Mouse (Mus musculus): ENCODE data around the gene Nabp1. TPM values are rescaled to one million over a fixed set of nuclear protein-coding genes. Genes with fewer than 3 reads are reported as not detected.

Gene Nabp1
- polyA plus RNA-seq, 2 experiments, result 4.4 to 4.8 TPM

- Histone ChIP-seq H3K9ac (replicated peaks) (no peak overlapping the region), H3K9me3 (ENCODE audit: control insufficient read depth, low read length) (no peaks in the 10 kb centered on the region), H3K36me3 (replicated peaks; ENCODE audit: control insufficient read depth, insufficient read depth, low read depth) (no peaks in the 10 kb centered on the region), H3K27ac (no peak overlapping the region), H3K4me2 (ENCODE audit: low read depth) (no peak overlapping the region), H3K27me3 (ENCODE audit: control insufficient read depth, insufficient read depth, low read length) (no peaks in the 10 kb centered on the region), H3K4me1 (replicated peaks; ENCODE audit: control insufficient read depth in 2 of 2, insufficient read depth in 2 of 2, low read length in 1 of 2) (no peaks in the 10 kb centered on the region), H3K4me3 (ENCODE audit: insufficient read depth in 1 of 2, low read depth in 2 of 2, low read length in 2 of 2) (no peak overlapping the region)
- TF ChIP-seq CTCF (IDR thresholded peaks at IDR 0.05; ENCODE audit: low read depth), result no peak
- no peak for TF ChIP-seq EP300 (IDR thresholded peaks at IDR 0.05; ENCODE audit: low read depth)
- 68% methylated on average over 5 of the region's 5 CpGs for WGBS (ENCODE audit: insufficient replicate concordance)
- DNase-seq (ENCODE audit: low read depth in 3 of 3, low spot score in 3 of 3) (no peak), ATAC-seq (ENCODE audit: insufficient read depth) (no peak)
Measured at GRCm38 (mm10) chr1:51467181-51467580, 11.0 kb downstream of the Nabp1 start.

GRCm38 (mm10) chr1:51466385-51466784 lies 11.8 kb downstream of the Nabp1 start:
- Histone ChIP-seq H3K36me3 (replicated peaks; ENCODE audit: control insufficient read depth, insufficient read depth, low read depth) (no peaks in the 10 kb centered on the region), H3K4me2 (ENCODE audit: low read depth) (no peak overlapping the region), H3K9me3 (ENCODE audit: control insufficient read depth, low read length) (no peaks in the 10 kb centered on the region), H3K27ac (no peak overlapping the region), H3K9ac (replicated peaks) (no peak overlapping the region), H3K4me3 (ENCODE audit: insufficient read depth in 1 of 2, low read depth in 2 of 2, low read length in 2 of 2) (no peak overlapping the region), H3K4me1 (replicated peaks; ENCODE audit: control insufficient read depth in 2 of 2, insufficient read depth in 2 of 2, low read length in 1 of 2) (no peaks in the 10 kb centered on the region), H3K27me3 (ENCODE audit: control insufficient read depth, insufficient read depth, low read length) (no peaks in the 10 kb centered on the region)
- peak; percentile 31; the same call in 1 of the 2 replicates for TF ChIP-seq CTCF (IDR thresholded peaks at IDR 0.05; ENCODE audit: low read depth)
- no peak for TF ChIP-seq EP300 (IDR thresholded peaks at IDR 0.05; ENCODE audit: low read depth)
- peak in 1 of 3 experiments; percentile 16 for DNase-seq (ENCODE audit: low read depth in 3 of 3, low spot score in 3 of 3)
- 7% methylated on average over 1 of the region's 1 CpGs for WGBS (ENCODE audit: insufficient replicate concordance)
- no peak for ATAC-seq (ENCODE audit: insufficient read depth)

DNA sequence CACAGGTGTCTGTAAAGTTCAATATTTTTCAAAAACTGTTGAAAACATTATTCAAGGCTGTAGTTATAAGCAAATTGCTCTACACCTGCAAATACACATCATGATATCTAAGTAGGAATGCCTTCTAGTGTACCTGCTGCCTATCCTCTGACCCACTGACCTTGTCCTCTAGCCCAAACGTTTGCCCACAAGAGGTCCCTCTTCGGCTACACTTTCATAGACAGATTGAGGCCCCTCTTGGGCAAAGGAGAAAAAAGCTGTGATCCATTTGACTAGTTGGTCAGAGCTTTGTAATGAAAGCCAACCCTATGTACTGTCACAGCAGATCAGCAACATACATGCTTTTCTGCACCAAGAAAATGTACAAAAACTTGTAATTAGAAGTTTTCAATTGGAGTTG lies 12.9 kb downstream of the Nabp1 start:
- H3K27me3 ChIP-seq (ENCODE audit: control insufficient read depth, insufficient read depth, low read length), result no peaks in the 10 kb centered on the region
- no peaks in the 10 kb centered on the region for H3K36me3 ChIP-seq (replicated peaks; ENCODE audit: control insufficient read depth, insufficient read depth, low read depth)
- no peak overlapping the region for H3K4me2 ChIP-seq (ENCODE audit: low read depth)
- no peak for TF ChIP-seq EP300 (IDR thresholded peaks at IDR 0.05; ENCODE audit: low read depth)
- TF ChIP-seq CTCF (IDR thresholded peaks at IDR 0.05; ENCODE audit: low read depth), result no peak
- no peak overlapping the region for H3K9ac ChIP-seq (replicated peaks)
- DNase-seq (ENCODE audit: low read depth in 3 of 3, low spot score in 3 of 3) (no peak), ATAC-seq (ENCODE audit: insufficient read depth) (no peak)
- H3K9me3 ChIP-seq (ENCODE audit: control insufficient read depth, low read length), result no peaks in the 10 kb centered on the region
- no peak overlapping the region for H3K4me3 ChIP-seq (ENCODE audit: insufficient read depth in 1 of 2, low read depth in 2 of 2, low read length in 2 of 2)
- H3K4me1 ChIP-seq (replicated peaks; ENCODE audit: control insufficient read depth in 2 of 2, insufficient read depth in 2 of 2, low read length in 1 of 2), result no peaks in the 10 kb centered on the region
- H3K27ac ChIP-seq, result no peak overlapping the region
- WGBS (ENCODE audit: insufficient replicate concordance), result 27% methylated on average over 2 of the region's 2 CpGs

DNA sequence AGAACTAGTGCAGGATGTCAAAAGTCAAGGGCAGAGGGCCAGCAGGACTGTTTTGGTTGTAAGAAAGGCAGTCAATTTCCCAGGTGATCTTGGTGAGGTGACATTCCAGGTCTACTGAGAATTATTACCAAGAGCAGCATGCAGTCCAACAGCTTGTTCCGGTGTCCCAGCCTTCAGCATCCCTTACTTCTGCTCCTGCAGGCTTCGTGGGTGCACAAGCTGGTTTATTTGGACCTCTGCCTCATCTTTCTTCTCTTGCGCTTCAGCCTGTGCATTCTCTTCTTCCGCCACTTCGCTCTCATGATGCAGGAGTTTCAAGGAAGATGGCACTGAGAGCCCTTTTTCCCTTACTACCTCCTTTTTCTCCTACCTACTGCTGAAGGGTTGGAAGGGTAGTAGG lies 15.2 kb downstream of the Nabp1 start:
- WGBS (ENCODE audit: insufficient replicate concordance), result 67% methylated on average over 5 of the region's 5 CpGs
- no peak overlapping the region for H3K9ac ChIP-seq (replicated peaks)
- H3K36me3 ChIP-seq (replicated peaks; ENCODE audit: control insufficient read depth, insufficient read depth, low read depth), result no peaks in the 10 kb centered on the region
- no peaks in the 10 kb centered on the region for H3K9me3 ChIP-seq (ENCODE audit: control insufficient read depth, low read length)
- no peak overlapping the region for H3K4me3 ChIP-seq (ENCODE audit: insufficient read depth in 1 of 2, low read depth in 2 of 2, low read length in 2 of 2)
- DNase-seq (ENCODE audit: low read depth in 3 of 3, low spot score in 3 of 3), result no peak
- no peaks in the 10 kb centered on the region for H3K27me3 ChIP-seq (ENCODE audit: control insufficient read depth, insufficient read depth, low read length)
- H3K4me1 ChIP-seq (replicated peaks; ENCODE audit: control insufficient read depth in 2 of 2, insufficient read depth in 2 of 2, low read length in 1 of 2), result no peaks in the 10 kb centered on the region
- no peak for ATAC-seq (ENCODE audit: insufficient read depth)
- no peak overlapping the region for H3K4me2 ChIP-seq (ENCODE audit: low read depth)
- H3K27ac ChIP-seq, result no peak overlapping the region
- TF ChIP-seq CTCF (IDR thresholded peaks at IDR 0.05; ENCODE audit: low read depth), result no peak
- TF ChIP-seq EP300 (IDR thresholded peaks at IDR 0.05; ENCODE audit: low read depth), result no peak

GRCm38 (mm10) chr1:51458731-51459450 lies 19.3 kb downstream of the Nabp1 start:
- no peaks in the 10 kb centered on the region for H3K9me3 ChIP-seq (ENCODE audit: control insufficient read depth, low read length)
- H3K27me3 ChIP-seq (ENCODE audit: control insufficient read depth, insufficient read depth, low read length), result no peaks in the 10 kb centered on the region
- no peak overlapping the region for H3K27ac ChIP-seq
- TF ChIP-seq CTCF (IDR thresholded peaks at IDR 0.05; ENCODE audit: low read depth) (peak; percentile 84), EP300 (IDR thresholded peaks at IDR 0.05; ENCODE audit: low read depth) (no peak)
- H3K9ac ChIP-seq (replicated peaks), result no peak overlapping the region
- H3K4me1 ChIP-seq (replicated peaks; ENCODE audit: control insufficient read depth in 2 of 2, insufficient read depth in 2 of 2, low read length in 1 of 2), result no peaks in the 10 kb centered on the region
- no peaks in the 10 kb centered on the region for H3K36me3 ChIP-seq (replicated peaks; ENCODE audit: control insufficient read depth, insufficient read depth, low read depth)
- no peak overlapping the region for H3K4me2 ChIP-seq (ENCODE audit: low read depth)
- WGBS (ENCODE audit: insufficient replicate concordance), result 52% methylated on average over 10 of the region's 10 CpGs
- ATAC-seq (ENCODE audit: insufficient read depth), result 0 out of 2 replicates have a peak, but pooled peaks have one; percentile 18
- peak; percentile 30 to 48 (median 37) for DNase-seq (ENCODE audit: low read depth in 3 of 3, low spot score in 3 of 3)
- H3K4me3 ChIP-seq (ENCODE audit: insufficient read depth in 1 of 2, low read depth in 2 of 2, low read length in 2 of 2), result no peak overlapping the region

All from liver, embryonic 14.5 days (tissue).